Mouse (Mus musculus): ENCODE results near the gene Negr1. TPM values are rescaled to one million over a fixed set of nuclear protein-coding genes. Genes with fewer than 3 reads are reported as not detected.

Negr1 gene
- polyA plus RNA-seq, 1 experiment from 2014 or later, result 0.26 TPM

DNA sequence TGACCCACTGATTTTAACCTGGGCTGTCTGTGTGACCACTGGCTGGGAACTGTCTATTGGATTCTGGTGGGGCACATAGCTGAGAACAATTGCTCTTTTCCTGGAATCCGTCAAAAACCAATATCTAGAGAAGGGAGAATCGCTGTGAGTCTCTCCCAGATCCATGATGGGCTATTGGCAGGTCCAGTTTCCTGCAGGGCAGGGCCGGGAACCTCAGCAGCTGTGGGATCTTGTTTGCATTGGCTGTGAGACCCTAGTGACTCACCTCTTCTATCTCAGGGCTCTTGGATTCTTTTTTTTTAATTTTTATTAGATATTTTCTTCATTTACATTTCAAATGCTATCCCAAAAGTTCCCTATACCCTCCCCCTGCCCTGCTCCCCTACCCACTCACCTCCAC is 111.0 kb downstream of the Negr1 start:
- no peak for DNase-seq (ENCODE audit: low spot score)

DNA sequence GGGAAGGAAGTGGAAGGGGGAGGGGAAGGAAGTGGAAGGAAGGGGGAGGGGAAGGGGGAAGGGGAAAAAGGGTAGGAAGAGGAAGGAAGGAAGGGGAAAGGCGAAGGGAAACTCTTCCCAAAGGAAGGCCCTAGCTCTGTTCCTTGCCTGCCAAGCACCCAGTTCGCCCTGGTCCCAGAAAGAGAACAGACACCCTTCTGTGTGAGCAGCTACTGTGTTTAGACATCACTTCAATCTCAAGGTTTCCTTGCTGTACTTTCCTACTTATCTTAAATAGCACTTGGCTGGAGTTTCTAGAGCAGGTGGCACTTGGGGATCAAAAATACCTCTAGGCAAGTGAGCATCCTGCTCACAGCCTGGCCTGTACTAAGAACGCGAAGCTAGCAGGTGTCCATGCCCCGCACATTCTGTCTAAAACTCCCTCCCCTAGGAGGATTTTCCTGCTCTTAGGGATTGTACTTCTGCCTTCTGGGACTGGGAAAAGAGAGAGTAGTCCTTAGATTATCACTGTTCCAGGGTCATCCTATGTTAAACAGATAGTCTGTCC is 128.5 kb downstream of the Negr1 start:
- DNase-seq (ENCODE audit: low spot score), result no peak

DNA sequence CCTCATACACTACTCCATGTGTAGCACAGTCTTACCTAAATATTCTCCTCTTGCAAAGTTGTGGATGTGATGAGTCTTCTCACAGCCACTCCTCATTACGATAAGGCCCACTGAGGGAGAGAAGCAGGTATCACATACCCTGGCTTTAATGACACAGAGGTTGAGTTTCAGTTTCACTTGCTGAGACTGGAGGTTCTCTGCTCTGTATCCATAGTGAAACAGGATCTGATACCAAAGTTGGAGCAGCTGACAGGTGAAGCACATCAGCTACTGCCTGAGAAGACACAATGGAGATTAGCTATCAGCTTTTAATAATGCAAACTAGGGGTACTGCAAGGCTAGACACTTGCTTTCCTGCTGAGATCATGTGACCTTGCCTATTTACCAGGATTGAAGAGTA is 137.1 kb downstream of the Negr1 start:
- no peak for DNase-seq (ENCODE audit: low spot score)

DNA sequence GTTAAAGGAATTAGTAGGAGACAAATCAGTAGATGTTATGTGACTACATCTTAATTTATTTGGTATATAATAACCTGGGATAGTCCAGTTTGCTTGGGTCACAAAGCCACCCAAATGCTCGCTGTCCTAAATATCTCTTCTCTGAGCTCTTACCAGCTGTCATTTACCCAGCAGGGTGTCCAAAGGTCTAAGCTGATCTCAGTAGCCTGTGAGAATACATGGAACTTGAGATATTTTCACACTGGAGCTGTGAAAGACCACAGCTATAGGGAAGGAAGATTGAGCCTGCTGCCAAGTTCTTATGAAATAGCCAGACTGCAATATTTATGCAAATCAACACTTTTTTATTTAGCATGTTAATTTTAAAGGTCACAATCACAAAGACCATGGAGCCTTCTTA is 141.6 kb downstream of the Negr1 start:
- DNase-seq (ENCODE audit: low spot score), result no peak

DNA sequence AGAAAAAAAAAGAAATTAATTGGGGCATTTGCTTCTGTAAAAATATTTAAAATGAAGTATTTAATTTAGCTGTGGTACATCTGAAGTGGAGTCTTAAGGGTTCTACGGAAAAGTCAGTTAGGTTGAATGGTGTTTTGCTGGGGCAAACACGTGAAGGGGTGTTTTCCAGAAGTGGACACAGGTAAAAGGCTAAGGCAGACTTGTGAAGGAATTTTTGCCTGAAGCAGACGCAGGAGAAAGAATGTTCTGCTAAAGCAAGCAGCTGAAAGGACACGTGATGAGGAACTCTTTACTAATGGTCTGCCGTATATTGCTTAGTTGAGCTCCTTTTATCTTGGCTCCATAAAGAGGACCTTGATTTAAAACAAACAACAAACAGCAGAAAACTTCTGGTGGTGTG is 148.6 kb downstream of the Negr1 start:
- no peak for DNase-seq (ENCODE audit: low spot score)

DNA sequence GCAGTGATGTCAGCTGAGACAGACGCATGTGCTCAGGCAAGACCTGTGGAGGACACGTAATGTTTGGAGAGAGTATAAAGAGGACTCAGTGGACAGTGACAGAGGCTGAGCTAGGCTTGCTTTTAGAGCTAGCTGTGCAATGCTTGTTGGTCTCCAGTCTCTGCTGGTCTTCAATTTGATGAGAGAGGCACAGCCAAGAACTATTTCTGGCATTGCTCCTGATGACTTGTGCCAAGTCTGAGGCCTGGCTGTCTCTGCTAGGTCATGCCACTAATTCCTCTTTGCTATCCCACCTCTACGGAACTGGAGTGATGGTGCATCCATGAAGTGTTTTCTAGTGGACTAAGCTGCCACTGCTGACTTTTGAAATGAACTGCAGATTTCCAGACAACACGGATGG is 149.1 kb downstream of the Negr1 start:
- no peak for DNase-seq (ENCODE audit: low spot score)

DNA sequence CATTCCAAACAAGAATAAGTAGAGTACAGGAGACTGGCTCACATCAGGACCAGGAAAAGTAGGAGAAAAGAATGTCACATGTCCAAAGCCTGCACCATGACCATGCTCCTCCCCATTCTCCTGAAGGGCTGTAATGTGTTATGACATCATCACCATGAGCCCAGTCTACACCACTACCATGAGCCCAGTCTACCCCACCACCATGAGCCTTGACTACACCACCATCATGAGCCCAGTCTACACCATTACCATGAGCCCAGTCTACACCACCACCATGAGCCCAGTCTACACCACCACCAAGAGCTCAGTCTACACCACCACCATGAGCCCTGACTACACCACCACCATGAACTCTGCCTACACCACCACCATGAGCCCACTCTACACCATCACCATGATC is 174.7 kb downstream of the Negr1 start:
- no peak for DNase-seq (ENCODE audit: low spot score)

DNA sequence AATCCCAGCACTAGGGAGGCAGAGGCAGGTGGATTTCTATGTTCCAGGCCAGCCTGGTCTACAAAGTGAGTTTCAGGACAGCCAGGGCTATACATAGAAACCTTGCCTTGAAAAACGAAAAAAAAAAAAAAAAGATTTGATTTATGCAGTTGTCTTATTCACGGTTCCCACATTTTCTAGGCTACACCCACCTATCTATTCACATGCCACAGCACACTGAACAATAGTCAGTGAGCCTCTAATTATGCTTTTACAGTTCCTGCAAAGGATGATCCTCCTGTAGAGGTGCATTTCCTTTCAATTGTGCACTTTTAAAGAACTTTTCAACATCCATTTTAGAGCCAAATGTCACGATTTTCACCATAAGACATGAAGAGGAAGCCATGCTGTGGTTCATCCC is 177.9 kb downstream of the Negr1 start:
- no peak for DNase-seq (ENCODE audit: low spot score)

DNA sequence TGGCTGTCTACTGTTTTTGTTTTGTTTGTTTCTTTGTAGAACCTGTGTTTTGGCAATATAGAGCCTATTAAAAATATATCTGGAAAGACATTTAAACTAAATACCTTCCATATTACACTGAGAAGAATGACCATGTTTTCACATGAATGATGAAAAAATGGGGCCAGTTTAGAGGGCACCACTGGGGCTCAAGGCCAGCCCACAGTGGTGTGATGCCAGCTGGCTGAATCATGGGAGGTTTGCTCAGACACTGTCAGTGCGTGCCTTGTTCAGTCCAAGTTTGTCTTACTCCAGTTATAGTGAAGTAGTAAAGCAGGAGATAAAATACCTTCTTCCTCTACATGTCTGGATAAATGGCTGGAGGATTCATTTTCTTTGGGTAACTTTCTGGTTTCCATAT is 181.7 kb downstream of the Negr1 start:
- DNase-seq (ENCODE audit: low spot score), result no peak

DNA sequence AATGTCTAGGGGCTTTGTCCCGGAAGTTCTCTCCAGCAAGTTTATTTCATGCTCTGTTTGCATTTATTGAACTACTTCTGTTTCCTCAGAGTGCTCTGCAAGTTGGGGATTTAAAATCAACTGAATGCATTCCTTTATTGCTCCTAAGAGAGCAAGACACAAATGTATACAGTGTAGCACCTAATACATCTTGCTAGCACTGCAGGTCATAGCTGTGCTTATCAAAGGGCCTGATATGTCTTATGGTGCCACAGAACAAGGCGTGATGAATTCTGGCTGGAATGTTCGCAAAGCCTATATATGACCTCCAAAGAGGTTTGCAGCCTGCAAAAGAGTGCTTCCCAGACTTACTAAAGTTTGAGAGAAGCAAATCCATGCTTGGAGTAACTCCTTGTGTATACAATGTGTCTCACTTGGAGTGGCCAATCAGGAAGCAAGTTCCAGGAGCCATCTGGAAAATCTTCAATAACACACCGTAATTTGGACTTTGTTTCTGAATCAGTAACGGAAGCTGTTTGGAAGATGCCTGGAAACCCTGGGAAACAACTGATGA is 183.7 kb downstream of the Negr1 start:
- no peak for DNase-seq (ENCODE audit: low spot score)

DNA sequence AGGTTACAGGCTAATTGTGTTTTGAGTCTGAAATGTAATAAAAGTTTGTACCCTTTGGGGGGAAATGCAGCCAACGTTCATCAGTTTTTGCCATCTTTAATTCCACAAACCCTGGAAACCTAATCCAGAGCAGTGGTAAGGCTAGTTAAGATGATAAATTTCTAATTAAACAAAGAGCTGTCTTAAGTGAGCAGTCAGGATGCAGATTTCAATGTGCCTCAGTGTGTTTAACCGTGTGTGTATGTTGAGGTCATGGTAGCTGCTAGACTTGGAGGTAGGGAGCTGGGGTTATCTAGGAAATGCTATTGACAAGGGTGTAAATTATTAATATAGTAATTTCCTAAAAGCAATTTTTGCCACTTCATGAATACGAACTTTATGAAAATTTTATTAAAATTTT is 185.9 kb downstream of the Negr1 start:
- no peak for DNase-seq (ENCODE audit: low spot score)

DNA sequence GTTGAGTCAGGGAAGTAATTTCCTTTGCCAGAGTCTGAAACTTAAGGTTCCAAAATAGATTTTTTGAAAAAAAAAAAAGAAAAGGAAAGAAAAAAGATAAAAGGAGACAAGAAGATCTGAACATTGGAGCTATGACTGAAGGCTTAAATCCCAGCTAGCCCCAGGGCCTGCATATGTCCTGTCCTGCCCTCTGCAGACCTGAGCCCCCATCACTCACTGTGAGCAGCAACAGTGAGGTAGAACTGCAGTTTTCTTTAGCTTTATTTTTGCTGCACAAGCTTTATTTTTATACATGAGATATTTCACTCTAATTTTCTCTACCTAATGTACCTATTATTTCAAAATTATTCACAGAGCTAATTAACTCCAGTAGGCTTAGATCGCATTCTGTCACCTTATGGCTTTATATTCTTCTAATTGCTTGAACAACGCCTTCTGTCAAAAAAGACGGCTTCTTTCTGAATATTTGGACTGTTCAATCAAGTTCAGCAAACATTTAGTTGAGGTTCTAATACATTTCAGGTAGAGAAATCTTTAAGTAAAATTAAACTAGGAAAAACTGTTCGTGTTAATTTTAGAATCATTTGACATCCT is 192.3 kb downstream of the Negr1 start:
- no peak for DNase-seq (ENCODE audit: low spot score)

DNA sequence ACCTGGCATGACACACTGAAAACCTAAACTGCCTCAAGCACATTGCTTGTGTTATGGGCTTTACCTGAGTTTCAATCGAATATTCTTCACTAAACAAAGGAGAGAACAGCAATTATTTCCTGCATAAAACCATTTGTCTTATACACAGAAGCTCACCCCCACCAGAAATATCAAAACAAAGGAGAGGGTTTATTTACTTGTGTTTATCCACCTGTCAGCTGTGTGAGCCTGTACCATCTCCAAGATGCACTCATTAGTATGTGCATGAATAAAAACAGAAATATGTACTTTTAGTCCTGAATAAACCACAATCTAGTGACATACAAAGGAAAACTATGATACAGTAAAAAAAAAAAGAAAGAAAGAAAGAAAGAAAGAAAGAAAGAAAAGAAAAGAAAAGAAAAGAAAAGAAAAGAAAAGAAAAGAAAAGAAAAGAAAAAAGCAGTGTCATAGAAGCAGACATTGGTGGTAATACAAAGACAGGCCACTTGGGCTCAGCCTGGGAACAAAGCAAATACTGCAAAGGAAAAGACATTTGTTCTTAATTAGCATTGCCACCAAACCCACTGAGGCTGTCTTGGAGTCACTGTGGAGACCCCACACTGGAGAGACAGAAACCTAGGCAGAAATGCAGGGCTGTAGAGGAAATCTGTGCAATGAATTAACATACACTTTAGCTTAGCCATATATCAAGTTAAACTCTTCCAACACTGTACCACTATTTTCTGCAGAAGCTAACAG is 193.4 kb downstream of the Negr1 start:
- DNase-seq (ENCODE audit: low spot score), result no peak

DNA sequence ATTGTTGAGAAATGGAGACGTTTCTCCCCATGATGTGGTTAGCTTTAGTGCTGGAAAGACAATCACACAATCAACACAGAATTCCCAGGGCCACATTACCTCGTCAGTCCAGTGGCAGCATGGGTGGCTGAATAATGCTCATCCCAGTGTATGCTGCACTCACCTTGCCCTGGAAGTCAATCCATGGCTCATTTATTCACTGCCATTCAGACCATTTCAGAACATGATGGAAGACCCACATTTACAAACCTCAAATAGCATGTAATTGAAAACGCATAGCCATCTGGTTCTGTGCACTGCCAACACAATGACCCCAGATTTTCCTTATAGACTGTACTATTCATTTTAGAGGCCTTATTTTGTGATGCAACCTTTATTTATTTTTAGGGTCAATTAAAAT is 203.4 kb downstream of the Negr1 start:
- no peak for DNase-seq (ENCODE audit: low spot score)

DNA sequence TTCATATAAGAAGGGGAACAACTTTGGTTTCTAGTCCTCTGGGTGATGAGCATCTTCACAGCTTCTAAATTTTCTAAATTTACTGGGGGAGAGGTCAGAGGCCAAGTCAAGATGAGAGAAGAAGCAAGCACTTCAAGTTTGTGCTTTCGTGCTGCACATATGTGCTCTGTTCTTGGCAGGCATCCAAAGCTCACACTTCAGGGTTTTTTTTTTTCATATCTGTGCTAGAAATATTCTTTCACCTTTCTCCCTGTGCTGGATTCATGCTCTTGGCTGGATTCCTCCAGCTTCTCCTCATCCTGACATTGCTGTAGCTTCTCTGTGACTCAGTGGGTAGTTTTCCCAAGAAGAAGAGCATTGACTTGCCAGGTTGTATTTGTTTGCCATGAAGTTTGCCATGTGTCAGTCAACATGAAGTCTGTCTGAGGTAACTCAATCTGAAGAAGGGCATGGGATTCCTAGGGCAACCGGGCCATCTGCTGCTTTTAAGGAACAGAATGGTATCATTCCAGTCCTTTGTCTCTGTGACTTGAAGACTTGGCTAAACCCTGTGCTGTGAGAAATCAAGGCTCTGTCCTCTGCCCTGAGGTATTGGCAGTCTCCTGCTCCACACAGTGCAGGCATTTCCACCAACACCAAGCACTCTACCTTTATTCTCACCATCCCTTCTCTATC is 204.7 kb downstream of the Negr1 start:
- DNase-seq (ENCODE audit: low spot score), result no peak

DNA sequence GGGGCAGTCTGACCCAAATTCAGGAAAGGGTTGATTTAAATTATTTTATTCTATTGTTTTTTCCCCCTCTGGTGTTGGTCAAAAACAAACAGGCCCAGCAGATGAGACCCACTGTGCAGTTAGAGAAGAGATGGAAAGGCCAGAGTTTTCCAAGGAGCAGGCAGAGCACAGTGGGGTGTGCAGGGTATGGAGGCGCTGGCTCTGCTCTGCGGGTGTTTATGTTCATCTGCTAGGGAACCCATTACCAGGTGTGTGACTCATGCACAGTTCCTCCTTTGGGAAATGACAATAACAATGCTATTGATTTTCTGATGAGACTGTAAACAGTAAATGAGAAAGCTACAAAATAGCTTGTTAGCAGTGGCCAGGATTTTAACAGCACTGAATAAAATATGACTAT is 210.0 kb downstream of the Negr1 start:
- DNase-seq (ENCODE audit: low spot score), result no peak

DNA sequence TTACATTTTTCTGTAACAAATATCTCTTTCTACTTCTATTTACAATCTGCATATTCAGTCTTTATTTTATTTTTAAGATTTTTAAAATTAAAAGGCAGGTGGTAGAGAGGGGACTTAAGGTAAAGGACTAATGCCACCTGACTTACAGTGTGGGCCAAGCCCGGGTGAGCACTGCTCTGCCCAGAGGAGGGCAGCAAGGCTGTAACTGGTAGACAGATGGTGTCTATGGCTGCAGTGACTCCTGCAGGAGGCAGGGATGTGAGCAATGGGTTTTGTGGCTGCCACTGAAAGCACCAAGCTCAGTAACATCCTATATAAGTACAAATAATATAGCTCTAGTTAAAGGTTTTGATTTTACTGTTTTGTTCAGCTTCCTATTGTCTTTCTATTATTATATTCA is 210.5 kb downstream of the Negr1 start:
- no peak for DNase-seq (ENCODE audit: low spot score)

DNA sequence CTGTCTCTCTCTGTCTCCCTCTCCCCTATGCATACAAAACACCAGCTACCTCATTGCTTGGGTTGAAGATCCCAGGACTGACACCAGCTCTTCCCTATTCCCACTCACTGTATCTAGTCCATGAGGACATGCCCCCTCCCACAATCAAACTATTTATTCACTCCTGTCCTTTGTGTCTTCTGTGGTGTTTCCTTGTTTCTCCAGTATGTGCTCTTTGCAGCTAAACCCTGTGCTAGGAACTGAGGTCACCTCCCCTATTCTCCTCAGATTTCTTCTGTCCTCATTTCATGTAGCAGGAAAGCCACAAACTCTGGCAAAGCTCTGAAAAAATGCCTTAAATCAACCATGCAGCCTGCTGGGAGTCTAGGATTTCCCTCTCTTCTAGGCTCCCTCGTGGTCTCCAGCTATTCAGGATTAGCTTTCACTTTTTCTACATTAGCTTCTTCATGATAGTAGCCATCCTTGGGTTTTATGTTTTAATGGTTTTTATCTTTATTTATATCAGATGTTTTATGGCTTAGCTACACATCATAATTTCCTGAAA is 222.8 kb downstream of the Negr1 start:
- DNase-seq (ENCODE audit: low spot score), result no peak

DNA sequence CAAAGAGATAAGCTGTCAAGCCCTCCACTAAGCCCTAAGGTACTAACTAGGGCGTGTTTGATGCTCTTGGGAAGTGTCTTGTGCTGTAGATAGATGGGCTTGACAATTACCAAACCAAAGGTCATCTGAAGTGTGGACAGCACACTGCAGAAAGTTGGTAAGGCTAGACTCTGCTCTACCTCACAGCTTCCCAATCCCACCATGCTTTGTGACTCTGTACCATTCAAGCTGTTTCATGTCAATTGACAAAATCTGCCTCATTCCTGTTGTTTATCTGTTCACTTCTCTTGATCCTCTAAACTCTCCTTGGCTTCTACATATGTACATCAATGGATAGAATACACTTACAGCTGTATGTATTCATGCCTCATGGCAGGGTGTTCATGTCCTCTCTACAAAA is 224.8 kb downstream of the Negr1 start:
- DNase-seq (ENCODE audit: low spot score), result no peak

DNA sequence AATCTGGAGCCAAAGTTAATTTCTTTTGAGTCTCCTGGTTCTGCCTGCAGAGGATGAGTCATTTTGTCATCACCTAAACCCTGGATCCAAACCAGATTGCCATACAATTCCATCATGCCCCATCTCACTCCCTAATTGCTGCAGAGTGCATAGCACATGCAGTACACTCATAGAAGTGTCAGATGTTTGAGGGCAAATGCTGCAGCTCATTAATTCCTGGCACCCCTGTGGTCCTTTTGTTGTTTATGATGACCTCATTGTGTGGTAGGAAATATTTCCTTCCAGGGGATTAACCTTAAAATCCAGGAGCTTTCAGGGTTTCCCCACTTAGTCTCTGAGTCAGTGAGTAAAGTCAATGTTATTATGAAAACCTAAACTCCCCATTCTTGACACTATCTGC is 229.6 kb downstream of the Negr1 start:
- DNase-seq (ENCODE audit: low spot score), result no peak

DNA sequence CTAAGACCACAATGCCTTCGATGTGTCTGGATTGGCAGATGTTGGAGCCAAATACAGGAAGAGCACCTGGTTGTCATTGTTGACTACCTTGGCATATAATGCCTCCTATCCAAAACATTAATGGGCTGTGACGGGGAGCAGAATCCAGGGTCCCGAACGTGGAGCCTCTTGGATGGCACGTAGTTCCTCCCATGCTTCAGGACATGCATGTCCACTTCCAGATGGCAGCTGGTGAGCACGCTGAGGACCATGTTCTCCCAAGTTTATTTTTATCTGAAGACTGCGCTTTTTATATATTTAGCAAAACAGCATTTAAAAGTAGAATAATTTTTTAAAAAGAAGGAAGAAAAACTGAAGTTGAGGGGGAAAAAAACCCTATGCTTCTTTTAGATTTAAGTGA is 231.1 kb downstream of the Negr1 start:
- DNase-seq (ENCODE audit: low spot score), result no peak

DNA sequence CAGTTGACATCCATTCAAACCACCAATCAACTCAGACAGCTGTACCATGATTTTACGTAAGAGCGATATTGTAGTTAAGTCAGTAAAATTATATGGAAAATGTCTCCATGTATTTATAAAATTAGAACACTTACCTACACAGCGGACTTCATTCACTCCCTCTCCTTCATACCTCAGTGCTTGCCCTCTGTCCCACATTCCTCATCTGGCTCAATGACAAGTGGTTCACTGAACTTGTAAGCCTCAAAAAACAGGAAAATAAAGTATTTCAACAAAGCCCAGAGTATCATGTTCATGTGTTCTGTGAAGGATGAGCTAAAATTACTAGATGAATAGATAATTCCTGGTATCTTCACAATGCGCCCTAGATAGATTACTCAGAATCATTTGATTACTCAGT is 232.5 kb downstream of the Negr1 start:
- no peak for DNase-seq (ENCODE audit: low spot score)
